Mouse (Mus musculus): ENCODE measurements around the gene Wdr18. TPM values are rescaled to one million over a fixed set of nuclear protein-coding genes. Genes with fewer than 3 reads are reported as not detected.
A peak's percentile ranks its signal among the peaks of the same experiment; 100 is the strongest.

Gene Wdr18
- polyA plus RNA-seq, 1 experiment from 2014 or later, result 50.3 TPM

- 0 out of 2 replicates have a peak, but pooled peaks cover 5% of the 10 kb centered on the region for H3K4me1 ChIP-seq (replicated peaks; ENCODE audit: control insufficient read depth, insufficient read depth)
- TF ChIP-seq EP300 (optimal IDR thresholded peaks at IDR 0.05) (peak; percentile 85), CTCF (IDR thresholded peaks at IDR 0.05; ENCODE audit: low read depth) (no peak; the same call in 1 of the 2 replicates)
Measured at GRCm38 (mm10) chr10:79926491-79927323, 33.2 kb upstream of the Wdr18 start, which contains the start of gene Arid3a. Gene Arid3a, plus strand, starts transcription at chr10:79927043.

GRCm38 (mm10) chr10:79927324-79928029, 32.5 kb upstream of the Wdr18 start:
- H3K9me3 ChIP-seq (ENCODE audit: control insufficient read depth, low read length), result no peaks in the 10 kb centered on the region
- peak overlapping the region; percentile 96 for H3K4me3 ChIP-seq (ENCODE audit: low read depth, low read length)
- H3K9ac ChIP-seq (ENCODE audit: low read length), result peak overlapping the region; percentile 87
- no peaks in the 10 kb centered on the region for H3K27me3 ChIP-seq (ENCODE audit: control insufficient read depth, insufficient read depth, low read length)
- WGBS, result under 1% methylated on average over 54 of the region's 54 CpGs
- ATAC-seq (ENCODE audit: low FRiP score, low TSS enrichment), result peak; percentile 24
- peaks cover 7% of the 10 kb centered on the region; the same call in 1 of the 2 replicates for H3K4me1 ChIP-seq (replicated peaks; ENCODE audit: control insufficient read depth, insufficient read depth)
- DNase-seq (ENCODE audit: low spot score), result peak; percentile 73
- H3K4me2 ChIP-seq (replicated peaks; ENCODE audit: low read depth), result peak overlapping the region; percentile 88
- TF ChIP-seq EP300 (optimal IDR thresholded peaks at IDR 0.05) (no peak), CTCF (IDR thresholded peaks at IDR 0.05; ENCODE audit: low read depth) (no peak; the same call in none of the 2 replicates)
- peak overlapping the region; percentile 88 for H3K27ac ChIP-seq (replicated peaks)
- peaks cover 2% of the 10 kb centered on the region; the same call in 1 of the 2 replicates for H3K36me3 ChIP-seq (ENCODE audit: control insufficient read depth, insufficient read depth, low read length)

More at GRCm38 (mm10) chr10:79926491-79927323, 33.2 kb upstream of the Wdr18 start, which contains the start of gene Arid3a:
- Histone ChIP-seq H3K27me3 (ENCODE audit: control insufficient read depth, insufficient read depth, low read length) (no peaks in the 10 kb centered on the region), H3K4me2 (replicated peaks; ENCODE audit: low read depth) (peak within 1 kb of the TSS; percentile 88), H3K4me3 (ENCODE audit: low read depth, low read length) (peak within 1 kb of the TSS; percentile 96), H3K27ac (replicated peaks) (peak within 1 kb of the TSS; percentile 88), H3K9me3 (ENCODE audit: control insufficient read depth, low read length) (no peaks in the 10 kb centered on the region), H3K36me3 (ENCODE audit: control insufficient read depth, insufficient read depth, low read length) (peaks cover under 1% of the 10 kb centered on the region; the same call in 1 of the 2 replicates), H3K9ac (ENCODE audit: low read length) (peak within 1 kb of the TSS; percentile 87)
- peak; percentile 85 for ATAC-seq (ENCODE audit: low FRiP score, low TSS enrichment)
- peak; percentile 96 for DNase-seq (ENCODE audit: low spot score)
- under 1% methylated on average over 62 of the region's 63 CpGs for WGBS

- 1% methylated on average over 26 of the region's 29 CpGs for WGBS
- H3K4me1 ChIP-seq (replicated peaks; ENCODE audit: control insufficient read depth, insufficient read depth), result peaks cover 11% of the 10 kb centered on the region
- peak overlapping the region; percentile 87 for H3K9ac ChIP-seq (ENCODE audit: low read length)
- ATAC-seq (ENCODE audit: low FRiP score, low TSS enrichment) (no peak), DNase-seq (ENCODE audit: low spot score) (peak; percentile 53)
- H3K9me3 ChIP-seq (ENCODE audit: control insufficient read depth, low read length), result no peaks in the 10 kb centered on the region
- peak overlapping the region; percentile 88 for H3K27ac ChIP-seq (replicated peaks)
- no peaks in the 10 kb centered on the region for H3K27me3 ChIP-seq (ENCODE audit: control insufficient read depth, insufficient read depth, low read length)
- TF ChIP-seq CTCF (IDR thresholded peaks at IDR 0.05; ENCODE audit: low read depth) (no peak), EP300 (optimal IDR thresholded peaks at IDR 0.05) (no peak)
- peaks cover 2% of the 10 kb centered on the region; the same call in 1 of the 2 replicates for H3K36me3 ChIP-seq (ENCODE audit: control insufficient read depth, insufficient read depth, low read length)
- H3K4me3 ChIP-seq (ENCODE audit: low read depth, low read length), result peak overlapping the region; percentile 96
- H3K4me2 ChIP-seq (replicated peaks; ENCODE audit: low read depth), result peak overlapping the region; percentile 88
Measured at GRCm38 (mm10) chr10:79928030-79928694, 31.8 kb upstream of the Wdr18 start.

DNA sequence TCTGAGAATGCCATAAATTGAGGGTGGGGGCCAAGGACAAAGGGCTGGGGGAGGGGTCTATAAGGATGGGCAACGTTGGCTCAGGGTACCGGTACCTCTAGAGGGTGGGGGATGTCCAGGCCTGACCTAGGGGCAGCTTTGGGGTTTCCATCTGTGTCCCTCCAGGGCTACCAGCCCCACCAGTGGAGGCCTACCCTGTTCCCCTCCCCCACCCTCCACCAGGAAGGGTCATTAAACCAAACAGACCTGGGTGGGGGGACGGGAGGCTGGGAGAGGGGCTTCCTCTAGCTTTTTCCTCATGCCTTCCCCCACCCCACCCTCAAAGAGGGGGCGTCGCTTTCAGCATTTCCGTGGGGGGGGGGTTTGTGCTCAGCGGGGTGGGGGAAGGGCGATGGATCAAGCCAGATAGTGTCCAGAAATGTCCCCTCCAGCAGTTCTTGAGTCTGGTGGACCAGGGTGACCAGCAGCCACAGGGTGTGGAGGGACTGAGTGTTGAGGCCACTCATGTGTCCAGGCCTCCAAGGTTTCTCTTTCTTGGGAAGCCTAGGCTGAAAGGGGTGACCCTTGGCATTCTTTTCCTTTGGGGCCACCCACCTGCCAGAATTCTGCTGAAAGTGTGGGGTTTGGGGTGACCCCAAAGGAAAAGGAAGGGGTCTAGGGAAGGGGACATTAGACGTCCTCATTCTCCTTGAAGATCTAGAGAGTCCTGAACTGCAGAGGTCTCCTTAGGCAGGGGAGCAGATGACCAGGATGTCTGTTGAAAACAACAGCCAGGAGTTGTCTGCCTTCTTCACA, 30.8 kb upstream of the Wdr18 start:
- no peaks in the 10 kb centered on the region for H3K9me3 ChIP-seq (ENCODE audit: control insufficient read depth, low read length)
- no peak for ATAC-seq (ENCODE audit: low FRiP score, low TSS enrichment)
- H3K4me2 ChIP-seq (replicated peaks; ENCODE audit: low read depth), result peak overlapping the region; percentile 88
- H3K9ac ChIP-seq (ENCODE audit: low read length), result no peak overlapping the region
- H3K27me3 ChIP-seq (ENCODE audit: control insufficient read depth, insufficient read depth, low read length), result no peaks in the 10 kb centered on the region
- WGBS, result 29% methylated on average over 9 of the region's 9 CpGs
- no peak for DNase-seq (ENCODE audit: low spot score)
- H3K36me3 ChIP-seq (ENCODE audit: control insufficient read depth, insufficient read depth, low read length), result peaks cover 2% of the 10 kb centered on the region; the same call in 1 of the 2 replicates
- 0 out of 2 replicates have a peak overlapping the region, but pooled peaks have one; percentile 40 for H3K27ac ChIP-seq (replicated peaks)
- peak overlapping the region; percentile 96; the same call in 1 of the 2 replicates for H3K4me3 ChIP-seq (ENCODE audit: low read depth, low read length)
- peaks cover 19% of the 10 kb centered on the region for H3K4me1 ChIP-seq (replicated peaks; ENCODE audit: control insufficient read depth, insufficient read depth)
- no peak for TF ChIP-seq CTCF (IDR thresholded peaks at IDR 0.05; ENCODE audit: low read depth)

Measured in stomach, postnatal 0 days (tissue).